Mouse (Mus musculus) MEL (cell line): ENCODE data around the gene Qars.

ENCODE experiments used
- CTCF ChIP-seq, 3 experiments: IDR thresholded peaks in 2 of 3; conservative IDR thresholded peaks in 1 of 3; 2 replicates each; pipeline ENCODE4 v1.5.1; 2011 to 2012; ENCODE audit warnings: low read length in 3 of 3, low read depth in 2 of 3, mild to moderate bottlenecking in 2 of 3, improper control_type of control experiment in 1 of 3, inconsistent platforms in 1 of 3, mixed read lengths in 1 of 3, moderate library complexity in 1 of 3; ENCODE audit not compliant: control insufficient read depth in 1 of 3, insufficient read depth in 1 of 3, poor library complexity in 1 of 3, severe bottlenecking in 1 of 3
- ETS1 ChIP-seq: IDR thresholded peaks from 2 replicates; pipeline ENCODE4 v1.6.1; 2012; ENCODE audit warnings: low read depth, mild to moderate bottlenecking, inconsistent platforms, low read length, improper control_type of control experiment, moderate library complexity
- HCFC1 ChIP-seq: IDR thresholded peaks from 2 replicates; pipeline ENCODE4 v1.6.1; 2012; ENCODE audit warnings: low read depth, mild to moderate bottlenecking, inconsistent platforms, low read length, improper control_type of control experiment, moderate library complexity
- JUND ChIP-seq: IDR thresholded peaks from 2 replicates; pipeline ENCODE4 v1.6.1; 2011; ENCODE audit warnings: low read depth, mild to moderate bottlenecking, improper control_type of control experiment, low read length
- MXI1 ChIP-seq: IDR thresholded peaks from 2 replicates; pipeline ENCODE4 v1.6.1; 2011; ENCODE audit warnings: mild to moderate bottlenecking, low read depth, low read length, improper control_type of control experiment
- POLR2A ChIP-seq, 2 experiments: IDR thresholded peaks; 2 replicates each; pipeline ENCODE4 v1.6.1; 2011 to 2012; ENCODE audit warnings: low read length in 2 of 2, mild to moderate bottlenecking in 2 of 2, control low read depth in 1 of 2, improper control_type of control experiment in 1 of 2, low read depth in 1 of 2, moderate library complexity in 1 of 2; ENCODE audit not compliant: control insufficient read depth in 1 of 2, insufficient read depth in 1 of 2, poor library complexity in 1 of 2
- TAL1 ChIP-seq: IDR thresholded peaks from 2 replicates; pipeline ENCODE4 v1.6.1; 2012; ENCODE audit warnings: mild to moderate bottlenecking, inconsistent platforms, low read length, moderate library complexity, mixed read lengths

- TF ChIP-seq TAL1 (no peak), POLR2A (IDR thresholded peaks at IDR 0.05; ENCODE audit: control insufficient read depth in 1 of 2, insufficient read depth in 1 of 2, low read depth in 1 of 2, low read length in 2 of 2, poor library complexity in 1 of 2) (peak; percentile 10 to 79; a peak in 3 of 4 replicates), JUND (no peak), HCFC1 (peak; percentile 96), ETS1 (peak; percentile 42; the same call in 1 of the 2 replicates), CTCF (IDR thresholded peaks at IDR 0.05 in 2 of 3, conservative IDR thresholded peaks at IDR 0.05 in 1 of 3; ENCODE audit: control insufficient read depth in 1 of 3, insufficient read depth in 1 of 3, low read depth in 2 of 3, low read length in 3 of 3, poor library complexity in 1 of 3, severe bottlenecking in 1 of 3) (no peak), MXI1 (peak; percentile 42; the same call in 1 of the 2 replicates)
These were observed 47.0 kb upstream of the Qars start, which contains the start of gene Ccdc71 for GRCm38 (mm10) chr9:108460319-108461178.
